Mouse (Mus musculus) midbrain, embryonic 16.5 days (tissue): ENCODE measurements around the gene Tefm. TPM values are rescaled to one million over a fixed set of nuclear protein-coding genes. Genes with fewer than 3 reads are reported as not detected.
"Not testable (repeated sequence)": the region's sequence is repeated elsewhere in the genome, so short reads cannot be mapped to it uniquely, and the experiment has no call there.

ENCODE experiments used
- ATAC-seq: fragments of 200-750 bp; cut with Nextera tagmentation; 2 replicates; pipeline ENCODE4 v1.8.0; 2017; ENCODE audit warnings: moderate TSS enrichment
- H3K27ac ChIP-seq: fragments of 300-500 bp; sonication (generic); 2 replicates; pipeline ENCODE4 v1.5.1; 2014; ENCODE audit warnings: mild to moderate bottlenecking, low read length, mixed read lengths
- H3K27me3 ChIP-seq: fragments of 300-500 bp; sonication (generic); 2 replicates; pipeline ENCODE4 v1.6.1; 2014; ENCODE audit warnings: low read depth, low read length, mixed read lengths; ENCODE audit not compliant: control insufficient read depth, insufficient read depth
- H3K36me3 ChIP-seq: fragments of 300-500 bp; sonication (generic); 2 replicates; pipeline ENCODE4 v1.6.1; 2014; ENCODE audit warnings: mild to moderate bottlenecking, low read length, moderate library complexity, mixed read lengths; ENCODE audit not compliant: control insufficient read depth, insufficient read depth
- H3K4me1 ChIP-seq: fragments of 300-500 bp; sonication (generic); 2 replicates; pipeline ENCODE4 v1.6.1; 2014; ENCODE audit warnings: mild to moderate bottlenecking, low read length, mixed read lengths; ENCODE audit not compliant: control insufficient read depth, insufficient read depth
- H3K4me2 ChIP-seq: fragments of 300-500 bp; sonication (generic); 2 replicates; pipeline ENCODE4 v1.6.1; 2014; ENCODE audit warnings: mild to moderate bottlenecking, low read length, mixed read lengths
- H3K4me3 ChIP-seq: fragments of 300-500 bp; sonication (generic); 2 replicates; pipeline ENCODE4 v1.5.1; 2014; ENCODE audit warnings: low read depth, mild to moderate bottlenecking, low read length, moderate library complexity, mixed read lengths
- H3K9ac ChIP-seq: fragments of 300-500 bp; sonication (generic); 2 replicates; pipeline ENCODE4 v1.6.1; 2014; ENCODE audit warnings: low read depth, low read length, mixed read lengths
- H3K9me3 ChIP-seq: fragments of 300-500 bp; sonication (generic); replicated peaks from 2 replicates; pipeline ENCODE4 v1.6.1; 2014; ENCODE audit warnings: mild to moderate bottlenecking, low read length, mixed read lengths; ENCODE audit not compliant: control insufficient read depth, poor library complexity, severe bottlenecking
- whole genome bisulfite sequencing: fragments of 180-500 bp; shearing (Covaris S2); extraction: QIAGEN DNeasy Blood & Tissue Kit; methylation state at CpG from one replicate; pipeline ENCODE4 v1.1.7; 2014; 5-methylcytosine and 5-hydroxymethylcytosine counted together
- polyA plus RNA-seq: library from polyadenylated mRNA; unstranded; fragments of >200 nt; fragmentation: Nextera tagmentation; extraction: Ambion mirVana; gene quantifications from 2 replicates; pipeline ENCODE4 v1.2.1, GENCODE M21; 2015

The Tefm gene
- polyA plus RNA-seq, 1 experiment from 2014 or later, result 22.2 TPM

- Histone ChIP-seq H3K27ac (no peak overlapping the region), H3K9ac (no peak overlapping the region), H3K4me1 (peaks cover 7% of the 10 kb centered on the region; the same call in 1 of the 2 replicates), H3K27me3 (peaks cover 38% of the 10 kb centered on the region), H3K9me3 (no peaks in the 10 kb centered on the region; the same call in 1 of the 2 replicates), H3K4me2 (no peak overlapping the region), H3K36me3 (no peaks in the 10 kb centered on the region), H3K4me3 (no peak overlapping the region)
- WGBS, result 79% methylated on average over 8 of the region's 8 CpGs
- ATAC-seq, result no peak
Observed at GRCm38 (mm10) chr11:80152376-80152775, 10.4 kb upstream of the Tefm start.

GRCm38 (mm10) chr11:80151541-80151940, 9.6 kb upstream of the Tefm start:
- Histone ChIP-seq H3K9me3 (no peaks in the 10 kb centered on the region; the same call in 1 of the 2 replicates), H3K36me3 (no peaks in the 10 kb centered on the region), H3K4me1 (peaks cover 7% of the 10 kb centered on the region; the same call in 1 of the 2 replicates), H3K4me2 (no peak overlapping the region), H3K27ac (no peak overlapping the region), H3K4me3 (no peak overlapping the region), H3K27me3 (peaks cover 38% of the 10 kb centered on the region), H3K9ac (no peak overlapping the region)
- ATAC-seq, result no peak
- 45% methylated on average over 2 of the region's 2 CpGs for WGBS

GRCm38 (mm10) chr11:80150566-80150965, 8.6 kb upstream of the Tefm start:
- no peak overlapping the region for H3K27ac ChIP-seq
- no peak overlapping the region for H3K9ac ChIP-seq
- peaks cover 7% of the 10 kb centered on the region; the same call in 1 of the 2 replicates for H3K4me1 ChIP-seq
- no peaks in the 10 kb centered on the region for H3K36me3 ChIP-seq
- peaks cover 33% of the 10 kb centered on the region for H3K27me3 ChIP-seq
- H3K4me3 ChIP-seq, result no peak overlapping the region
- H3K9me3 ChIP-seq, result no peaks in the 10 kb centered on the region; the same call in 1 of the 2 replicates
- 87% methylated on average over 5 of the region's 5 CpGs for WGBS
- no peak for ATAC-seq
- H3K4me2 ChIP-seq, result no peak overlapping the region

GRCm38 (mm10) chr11:80149412-80150023, 7.5 kb upstream of the Tefm start:
- Histone ChIP-seq H3K4me2 (no peak overlapping the region), H3K27me3 (peaks cover 24% of the 10 kb centered on the region), H3K4me1 (peaks cover 7% of the 10 kb centered on the region; the same call in 1 of the 2 replicates), H3K36me3 (no peaks in the 10 kb centered on the region), H3K4me3 (no peak overlapping the region), H3K9me3 (no peaks in the 10 kb centered on the region), H3K9ac (no peak overlapping the region), H3K27ac (no peak overlapping the region)
- 84% methylated on average over 8 of the region's 8 CpGs for WGBS
- ATAC-seq, result no peak

GRCm38 (mm10) chr11:80148974-80149373, 7.0 kb upstream of the Tefm start:
- ATAC-seq, H3K27ac ChIP-seq, H3K4me3 ChIP-seq, H3K9ac ChIP-seq, H3K9me3 ChIP-seq, H3K4me2 ChIP-seq, H3K36me3 ChIP-seq, H3K4me1 ChIP-seq: not testable (repeated sequence)
- H3K27me3 ChIP-seq, result peaks cover 20% of the 10 kb centered on the region
- 83% methylated on average over 1 of the region's 4 CpGs for WGBS

GRCm38 (mm10) chr11:80148313-80148712, 6.3 kb upstream of the Tefm start:
- Histone ChIP-seq H3K4me1 (no peaks in the 10 kb centered on the region), H3K9me3 (no peaks in the 10 kb centered on the region), H3K4me3 (no peak overlapping the region), H3K9ac (no peak overlapping the region), H3K27ac (no peak overlapping the region), H3K4me2 (no peak overlapping the region), H3K36me3 (no peaks in the 10 kb centered on the region), H3K27me3 (peaks cover 14% of the 10 kb centered on the region)
- no peak for ATAC-seq
- 68% methylated on average over 1 of the region's 1 CpGs for WGBS

GRCm38 (mm10) chr11:80147748-80148147, 5.8 kb upstream of the Tefm start:
- WGBS, result 78% methylated on average over 6 of the region's 6 CpGs
- peaks cover 4% of the 10 kb centered on the region for H3K4me1 ChIP-seq
- no peak for ATAC-seq
- no peak overlapping the region for H3K27ac ChIP-seq
- no peak overlapping the region for H3K4me2 ChIP-seq
- H3K9ac ChIP-seq, result no peak overlapping the region
- no peak overlapping the region for H3K4me3 ChIP-seq
- no peaks in the 10 kb centered on the region for H3K9me3 ChIP-seq
- H3K27me3 ChIP-seq, result peaks cover 10% of the 10 kb centered on the region
- H3K36me3 ChIP-seq, result no peaks in the 10 kb centered on the region

GRCm38 (mm10) chr11:80145787-80146275, 3.9 kb upstream of the Tefm start:
- no peak overlapping the region for H3K4me3 ChIP-seq
- no peaks in the 10 kb centered on the region for H3K36me3 ChIP-seq
- H3K27me3 ChIP-seq, result no peaks in the 10 kb centered on the region
- H3K4me1 ChIP-seq, result peaks cover 11% of the 10 kb centered on the region
- no peak overlapping the region for H3K27ac ChIP-seq
- 75% methylated on average over 10 of the region's 10 CpGs for WGBS
- H3K9ac ChIP-seq, result no peak overlapping the region
- H3K4me2 ChIP-seq, result no peak overlapping the region
- no peak for ATAC-seq
- H3K9me3 ChIP-seq, result no peaks in the 10 kb centered on the region

- WGBS, result 45% methylated on average over 8 of the region's 8 CpGs
- H3K9ac ChIP-seq, result no peak overlapping the region
Observed at GRCm38 (mm10) chr11:80142872-80143271, 897 bp upstream of the Tefm start.

More at GRCm38 (mm10) chr11:80142872-80143271, 897 bp upstream of the Tefm start:
- Histone ChIP-seq H3K9me3 (no peaks in the 10 kb centered on the region), H3K27me3 (no peaks in the 10 kb centered on the region), H3K36me3 (0 out of 2 replicates have a peak, but pooled peaks cover 5% of the 10 kb centered on the region), H3K27ac (no peak overlapping the region), H3K4me3 (peak overlapping the region; percentile 67), H3K4me2 (peak overlapping the region; percentile 87), H3K4me1 (peaks cover 16% of the 10 kb centered on the region)
- no peak for ATAC-seq
